Mouse (Mus musculus) kidney, adult 2 months (tissue): Measurements from ENCODE around the gene Cyp4f13.

Source experiments
- CTCF ChIP-seq: fragments of 200-500 bp; conservative IDR thresholded peaks from 2 replicates; pipeline ENCODE4 v1.5.1; 2011; ENCODE audit warnings: low read depth, mild to moderate bottlenecking, control low read depth, low read length, moderate library complexity, mixed read lengths; ENCODE audit not compliant: insufficient read depth, insufficient read length
- POLR2A ChIP-seq: fragments of 200-500 bp; IDR thresholded peaks from one replicate; pipeline ENCODE4 v1.6.1; 2011; ENCODE audit warnings: low read depth, low read length, control low read depth

DNA sequence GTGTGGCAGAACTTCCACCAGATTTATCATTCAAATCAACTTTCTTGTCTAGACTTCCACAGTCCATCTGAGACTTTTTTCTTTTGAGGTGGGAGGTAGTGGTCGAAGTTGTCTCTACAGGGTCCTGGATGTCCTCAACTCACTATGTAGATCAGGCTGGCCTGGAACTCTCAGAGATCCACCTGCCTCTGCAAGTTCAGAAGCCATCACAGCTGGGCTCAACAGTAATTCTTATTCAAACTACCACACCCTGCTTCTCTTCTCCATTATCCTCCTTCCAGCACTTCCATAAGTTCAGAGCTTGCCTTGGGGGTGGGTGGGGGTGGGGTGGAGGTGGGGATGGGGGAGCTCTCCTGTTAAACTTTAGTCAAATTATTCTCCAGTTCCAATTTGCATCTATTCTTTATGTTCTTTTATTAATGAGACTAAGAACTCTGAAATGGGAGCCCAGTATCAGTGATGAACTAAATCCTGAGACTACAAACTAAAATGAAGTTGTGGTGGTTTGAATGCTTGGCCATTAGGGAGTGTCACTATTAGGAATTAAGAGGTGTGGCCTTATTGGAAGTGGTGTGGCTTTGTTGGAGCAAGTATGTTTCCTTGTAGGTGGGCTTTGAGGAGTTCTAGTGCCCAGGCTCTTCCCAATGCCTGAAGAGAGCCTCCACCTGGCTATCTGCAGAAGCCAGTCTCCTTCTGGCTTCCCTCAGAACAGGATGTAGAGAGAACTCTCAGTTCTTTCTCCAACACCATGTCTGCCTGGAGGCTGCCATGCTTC is 45.3 kb downstream of the Cyp4f13 start:
- no peak for TF ChIP-seq CTCF
- no peak for TF ChIP-seq POLR2A
